ENCODE assay signal across 8 mouse cellular contexts in genomic region chr13:42792279-42792678, GRCm38 (mm10).
DNase-seq lines count a peak whose midpoint lies in the region; ATAC-seq lines count a peak whose summit lies in the region.

No protein-coding gene starts in this region.

- H3K27ac ChIP-seq in lung, embryonic 15.5 days = no peak overlapping the region
- H3K27ac ChIP-seq in hindbrain, embryonic 15.5 days (replicated peaks) = no peak overlapping the region

- H3K4me2 ChIP-seq in lung, embryonic 15.5 days = peak overlapping the region; percentile 26; the same call in 1 of the 2 replicates
- peak overlapping the region; percentile 42 for H3K4me2 ChIP-seq in hindbrain, embryonic 15.5 days

- H3K4me1 ChIP-seq in lung, embryonic 15.5 days = no peaks in the 10 kb centered on the region
- H3K4me1 ChIP-seq in hindbrain, embryonic 15.5 days (replicated peaks) = 0 out of 2 replicates have a peak, but pooled peaks cover 5% of the 10 kb centered on the region

- no peak overlapping the region for H3K9ac ChIP-seq in lung, embryonic 15.5 days
- 0 out of 2 replicates have a peak overlapping the region, but pooled peaks have one; percentile 10 for H3K9ac ChIP-seq in hindbrain, embryonic 15.5 days

- ATAC-seq in lung, embryonic 15.5 days (ENCODE audit: borderline replicate concordance, extremely low read depth, low FRiP score, low TSS enrichment) = no peak
- no peak for ATAC-seq in hindbrain, embryonic 15.5 days (ENCODE audit: low FRiP score, low read depth)

- 14% methylated on average over 8 of the region's 8 CpGs for WGBS in lung, embryonic 15.5 days
- 23% methylated on average over 8 of the region's 8 CpGs for WGBS in hindbrain, embryonic 15.5 days

- no peaks in the 10 kb centered on the region for H3K27me3 ChIP-seq in lung, embryonic 15.5 days
- no peaks in the 10 kb centered on the region for H3K27me3 ChIP-seq in hindbrain, embryonic 15.5 days

- no peak overlapping the region for H3K4me3 ChIP-seq in lung, embryonic 15.5 days
- 0 out of 2 replicates have a peak overlapping the region, but pooled peaks have one; percentile 0 for H3K4me3 ChIP-seq in hindbrain, embryonic 15.5 days

- H3K36me3 ChIP-seq in lung, embryonic 15.5 days = no peaks in the 10 kb centered on the region
- no peaks in the 10 kb centered on the region for H3K36me3 ChIP-seq in hindbrain, embryonic 15.5 days

- peak; percentile 16 for DNase-seq in cerebellum, adult 8-10 months
- no peak for DNase-seq in cerebellum, adult 9-11 months
- no peak for DNase-seq in lung, postnatal 4 days
- DNase-seq in retina, postnatal 1 day = peak; percentile 73
- no peak for DNase-seq in adrenal gland, adult 18-20 months (ENCODE audit: low spot score in 2 of 2)
- no peak for DNase-seq in ovary, postnatal 10 days (ENCODE audit: low spot score)

- H3K9me3 ChIP-seq in lung, embryonic 15.5 days = no peaks in the 10 kb centered on the region
- no peaks in the 10 kb centered on the region for H3K9me3 ChIP-seq in hindbrain, embryonic 15.5 days

Comparison
In these comparisons a context has a peak if more than half of its experiments do, and no peak if none do; other contexts are left out.
1. DNase-seq: peak in cerebellum, adult 8-10 months (single experiment) and retina, postnatal 1 day (single experiment); none in cerebellum, adult 9-11 months (single experiment), lung, postnatal 4 days (0 of 2), adrenal gland, adult 18-20 months (0 of 2) and ovary, postnatal 10 days (single experiment).